Mouse (Mus musculus): ENCODE results near the gene Ube3a. TPM values are rescaled to one million over a fixed set of nuclear protein-coding genes. Genes with fewer than 3 reads are reported as not detected.

The Ube3a gene
- polyA plus RNA-seq, 1 experiment: 1.2 TPM

DNA sequence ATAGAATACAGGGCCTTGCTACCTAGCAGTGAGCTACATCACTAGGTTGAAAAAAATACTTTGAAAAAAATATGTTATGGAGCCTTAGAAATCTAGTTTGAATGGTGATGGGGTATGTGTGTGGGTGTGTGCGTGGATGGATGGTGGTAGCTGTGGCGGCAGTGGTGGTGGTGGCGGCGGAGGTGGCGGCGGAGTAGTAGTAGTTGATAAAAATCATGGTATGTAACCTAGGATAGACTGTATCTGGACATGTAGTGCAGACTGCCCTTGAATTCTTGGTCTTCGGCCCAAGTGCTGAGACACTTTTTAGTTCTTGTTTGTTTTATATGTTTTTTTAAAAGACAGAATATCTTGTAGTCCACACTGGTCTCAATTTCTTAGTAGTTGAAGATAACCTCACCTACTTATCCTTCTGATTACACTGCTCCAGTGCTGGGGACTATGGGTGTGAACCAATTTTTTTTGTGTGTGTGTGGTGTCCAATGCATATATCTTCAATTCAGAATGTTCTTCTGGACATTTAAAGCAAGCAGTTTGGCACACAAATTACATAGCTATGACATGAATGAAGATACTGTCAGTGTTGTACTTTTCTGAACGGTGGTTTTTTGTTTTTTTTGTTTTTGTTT lies 6.3 kb downstream of the Ube3a start:
- no peaks in the 10 kb centered on the region for H3K27me3 ChIP-seq (ENCODE audit: control insufficient read depth)
- no peak for TF ChIP-seq TAL1 (IDR thresholded peaks at IDR 0.05; ENCODE audit: low read length)
- no peak for TF ChIP-seq GATA1 (IDR thresholded peaks at IDR 0.05; ENCODE audit: low read length)
- peaks cover 30% of the 10 kb centered on the region for H3K4me1 ChIP-seq (ENCODE audit: control insufficient read depth)
- H3K36me3 ChIP-seq (ENCODE audit: control insufficient read depth): no peaks in the 10 kb centered on the region
- H3K4me3 ChIP-seq (replicated peaks): no peak overlapping the region
- no peaks in the 10 kb centered on the region for H3K9me3 ChIP-seq (ENCODE audit: control insufficient read depth, low read length)

DNA sequence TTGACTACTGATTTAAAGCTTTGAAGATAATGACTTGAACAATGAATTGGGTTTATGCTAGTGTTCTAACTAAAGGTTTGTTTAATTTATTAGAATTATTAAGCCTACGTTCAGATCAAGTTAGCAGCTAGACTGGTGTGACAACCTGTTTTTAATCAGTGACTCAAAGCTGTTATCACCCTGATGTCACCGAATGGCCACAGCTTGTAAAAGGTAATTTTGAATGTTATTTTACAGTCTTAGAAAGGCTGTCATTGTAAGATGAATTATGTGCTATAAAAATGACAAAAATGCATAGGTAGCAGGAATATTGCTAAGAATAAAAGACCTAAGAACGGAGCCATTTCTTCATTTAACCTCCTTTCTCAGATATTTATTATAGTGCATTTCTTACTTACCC lies 14.7 kb downstream of the Ube3a start:
- Histone ChIP-seq H3K9me3 (ENCODE audit: control insufficient read depth, low read length) (no peaks in the 10 kb centered on the region), H3K4me3 (replicated peaks) (no peak overlapping the region), H3K36me3 (ENCODE audit: control insufficient read depth) (peaks cover 12% of the 10 kb centered on the region), H3K27me3 (ENCODE audit: control insufficient read depth) (no peaks in the 10 kb centered on the region), H3K4me1 (ENCODE audit: control insufficient read depth) (no peaks in the 10 kb centered on the region)
- no peak for TF ChIP-seq GATA1 (IDR thresholded peaks at IDR 0.05; ENCODE audit: low read length)
- TF ChIP-seq TAL1 (IDR thresholded peaks at IDR 0.05; ENCODE audit: low read length): no peak

DNA sequence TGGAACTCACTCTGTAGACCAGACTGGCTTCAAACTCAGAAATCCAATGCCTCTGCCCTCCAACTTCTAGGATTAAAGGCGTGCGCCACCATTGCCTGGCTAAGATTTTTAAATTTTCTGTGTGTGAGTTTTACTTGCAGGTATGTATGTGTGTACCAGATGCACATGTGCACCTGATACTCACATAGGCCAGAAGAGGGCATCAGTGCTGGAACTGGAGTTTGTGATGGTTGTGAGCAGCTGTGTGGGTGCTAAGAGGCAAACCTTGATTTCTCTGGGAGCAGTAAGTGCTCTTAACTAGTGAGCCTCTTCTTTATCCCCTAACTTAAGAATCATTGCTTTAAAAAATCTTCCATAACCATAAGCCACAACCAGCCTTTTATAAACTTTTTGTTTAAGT lies 17.0 kb downstream of the Ube3a start:
- no peaks in the 10 kb centered on the region for H3K9me3 ChIP-seq (ENCODE audit: control insufficient read depth, low read length)
- TF ChIP-seq GATA1 (IDR thresholded peaks at IDR 0.05; ENCODE audit: low read length): no peak
- no peak for TF ChIP-seq TAL1 (IDR thresholded peaks at IDR 0.05; ENCODE audit: low read length)
- no peaks in the 10 kb centered on the region for H3K4me1 ChIP-seq (ENCODE audit: control insufficient read depth)
- H3K36me3 ChIP-seq (ENCODE audit: control insufficient read depth): peaks cover 25% of the 10 kb centered on the region
- no peak overlapping the region for H3K4me3 ChIP-seq (replicated peaks)
- H3K27me3 ChIP-seq (ENCODE audit: control insufficient read depth): no peaks in the 10 kb centered on the region

DNA sequence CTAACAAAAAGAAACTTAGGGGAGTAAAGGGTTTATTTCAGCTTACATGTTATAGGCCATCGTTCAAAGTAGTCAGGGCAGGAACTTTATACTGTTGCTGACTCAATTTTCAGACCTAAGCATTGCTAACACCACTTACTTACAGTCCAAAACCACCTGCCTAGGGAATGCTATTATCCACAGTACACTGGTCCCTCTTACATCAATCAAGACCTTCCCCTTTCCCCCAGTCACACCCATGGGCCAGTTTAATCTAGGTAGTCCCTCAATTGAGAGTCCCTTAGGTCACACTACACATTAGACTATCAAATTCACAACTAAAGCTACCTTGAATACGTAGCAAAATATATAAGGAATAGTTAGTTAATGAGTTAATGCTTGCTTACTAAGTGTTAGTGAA lies 24.8 kb downstream of the Ube3a start:
- no peak for TF ChIP-seq GATA1 (IDR thresholded peaks at IDR 0.05; ENCODE audit: low read length)
- TF ChIP-seq TAL1 (IDR thresholded peaks at IDR 0.05; ENCODE audit: low read length): no peak
- Histone ChIP-seq H3K36me3 (ENCODE audit: control insufficient read depth) (peaks cover 40% of the 10 kb centered on the region), H3K27me3 (ENCODE audit: control insufficient read depth) (no peaks in the 10 kb centered on the region), H3K9me3 (ENCODE audit: control insufficient read depth, low read length) (no peaks in the 10 kb centered on the region), H3K4me1 (ENCODE audit: control insufficient read depth) (no peaks in the 10 kb centered on the region), H3K4me3 (replicated peaks) (no peak overlapping the region)

DNA sequence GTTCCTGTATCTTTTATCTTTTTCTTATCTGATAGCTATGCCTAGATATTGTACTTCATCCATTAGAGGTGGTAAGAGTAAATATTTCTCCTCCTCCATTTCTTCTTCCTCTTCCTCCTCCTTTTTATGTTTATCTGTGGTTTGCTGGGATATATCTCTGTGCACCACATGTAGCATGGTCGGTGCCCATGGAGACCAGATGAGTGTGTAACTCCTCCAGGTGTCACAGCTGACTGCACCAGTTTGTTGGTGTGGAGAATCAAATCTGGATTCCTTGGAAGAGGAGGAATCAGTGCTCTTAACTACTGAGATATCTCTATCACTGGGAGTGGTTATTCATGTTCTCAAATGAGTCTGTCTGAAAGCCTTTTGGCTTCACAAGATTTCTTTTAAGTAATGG lies 37.0 kb downstream of the Ube3a start:
- H3K9me3 ChIP-seq (ENCODE audit: control insufficient read depth, low read length): no peaks in the 10 kb centered on the region
- no peak for TF ChIP-seq GATA1 (IDR thresholded peaks at IDR 0.05; ENCODE audit: low read length)
- TF ChIP-seq TAL1 (IDR thresholded peaks at IDR 0.05; ENCODE audit: low read length): no peak
- H3K36me3 ChIP-seq (ENCODE audit: control insufficient read depth): peaks cover 18% of the 10 kb centered on the region
- no peak overlapping the region for H3K4me3 ChIP-seq (replicated peaks)
- H3K27me3 ChIP-seq (ENCODE audit: control insufficient read depth): no peaks in the 10 kb centered on the region
- H3K4me1 ChIP-seq (ENCODE audit: control insufficient read depth): peaks cover 7% of the 10 kb centered on the region

DNA sequence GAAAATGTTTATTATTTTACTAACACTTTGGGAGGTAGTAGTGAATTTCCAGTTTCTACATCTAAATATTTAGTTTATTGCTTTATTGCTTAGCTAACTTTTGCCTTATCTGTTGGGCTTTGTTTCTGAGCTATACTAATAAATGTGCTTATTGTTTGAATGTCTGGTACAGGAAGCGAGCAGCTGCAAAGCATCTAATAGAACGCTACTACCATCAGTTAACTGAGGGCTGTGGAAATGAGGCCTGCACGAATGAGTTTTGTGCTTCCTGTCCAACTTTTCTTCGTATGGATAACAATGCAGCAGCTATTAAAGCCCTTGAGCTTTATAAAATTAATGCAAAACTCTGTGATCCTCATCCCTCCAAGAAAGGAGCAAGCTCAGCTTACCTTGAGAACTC lies 43.2 kb downstream of the Ube3a start:
- Histone ChIP-seq H3K4me3 (replicated peaks) (no peak overlapping the region), H3K27me3 (ENCODE audit: control insufficient read depth) (no peaks in the 10 kb centered on the region), H3K9me3 (ENCODE audit: control insufficient read depth, low read length) (no peaks in the 10 kb centered on the region), H3K4me1 (ENCODE audit: control insufficient read depth) (peaks cover 5% of the 10 kb centered on the region), H3K36me3 (ENCODE audit: control insufficient read depth) (peaks cover 23% of the 10 kb centered on the region)
- TF ChIP-seq GATA1 (IDR thresholded peaks at IDR 0.05; ENCODE audit: low read length) (no peak), TAL1 (IDR thresholded peaks at IDR 0.05; ENCODE audit: low read length) (no peak)

DNA sequence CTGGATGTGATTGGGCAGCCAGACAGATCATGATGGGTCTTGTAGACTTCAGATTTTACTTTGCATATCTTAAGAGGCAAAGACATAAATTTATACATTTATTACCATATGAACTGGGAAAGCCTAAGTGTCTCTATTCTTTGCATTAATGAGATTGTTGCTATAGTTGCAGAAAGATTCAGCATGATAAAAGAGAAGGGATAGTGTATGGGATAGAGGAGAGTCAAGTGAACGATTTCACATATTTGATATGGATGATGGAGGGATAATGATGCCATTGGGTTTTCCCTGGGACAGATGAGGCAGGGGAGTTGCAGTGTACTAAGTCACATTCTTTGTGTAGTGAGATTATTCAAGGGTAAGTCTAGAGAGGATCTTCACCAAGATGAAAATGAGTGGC lies 84.0 kb downstream of the Ube3a start:
- Histone ChIP-seq H3K36me3 (ENCODE audit: control insufficient read depth) (peaks cover 9% of the 10 kb centered on the region; the same call in 1 of the 2 replicates), H3K27me3 (ENCODE audit: control insufficient read depth) (no peaks in the 10 kb centered on the region), H3K9me3 (ENCODE audit: control insufficient read depth, low read length) (no peaks in the 10 kb centered on the region), H3K4me1 (ENCODE audit: control insufficient read depth) (no peaks in the 10 kb centered on the region), H3K4me3 (replicated peaks) (no peak overlapping the region)
- TF ChIP-seq GATA1 (IDR thresholded peaks at IDR 0.05; ENCODE audit: low read length) (no peak), TAL1 (IDR thresholded peaks at IDR 0.05; ENCODE audit: low read length) (no peak)

DNA sequence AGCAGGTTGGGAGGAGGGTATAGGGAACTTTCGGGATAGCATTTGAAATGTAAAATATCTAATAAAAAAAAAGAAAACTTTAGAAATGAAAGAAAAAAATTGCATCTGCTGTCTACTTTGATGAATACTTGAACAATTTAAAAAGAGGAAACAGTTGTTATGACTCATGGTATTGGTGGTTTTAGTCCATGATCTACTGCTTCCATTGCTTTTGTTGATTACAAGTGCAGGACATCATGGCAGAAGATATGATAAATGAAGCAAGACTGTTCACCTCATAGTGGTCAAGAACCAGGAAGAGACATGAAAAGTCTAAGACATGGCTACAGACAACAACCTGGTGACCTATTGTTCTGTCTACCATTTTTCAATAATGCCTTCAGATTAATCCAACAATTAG lies 94.2 kb downstream of the Ube3a start:
- Histone ChIP-seq H3K4me3 (replicated peaks) (no peak overlapping the region), H3K36me3 (ENCODE audit: control insufficient read depth) (no peaks in the 10 kb centered on the region), H3K27me3 (ENCODE audit: control insufficient read depth) (no peaks in the 10 kb centered on the region), H3K4me1 (ENCODE audit: control insufficient read depth) (no peaks in the 10 kb centered on the region), H3K9me3 (ENCODE audit: control insufficient read depth, low read length) (no peaks in the 10 kb centered on the region)
- no peak for TF ChIP-seq GATA1 (IDR thresholded peaks at IDR 0.05; ENCODE audit: low read length)
- TF ChIP-seq TAL1 (IDR thresholded peaks at IDR 0.05; ENCODE audit: low read length): no peak

Data from erythroblast, embryonic 14.5 days (primary cell).